Mouse (Mus musculus) cerebellum, adult 18-20 months (tissue): ENCODE results near the gene Abhd16b.

Source experiments
- DNase-seq, 2 experiments: peaks; one replicate each; pipeline ENCODE4 v3.0.0; 2021

Gene Abhd16b

DNA sequence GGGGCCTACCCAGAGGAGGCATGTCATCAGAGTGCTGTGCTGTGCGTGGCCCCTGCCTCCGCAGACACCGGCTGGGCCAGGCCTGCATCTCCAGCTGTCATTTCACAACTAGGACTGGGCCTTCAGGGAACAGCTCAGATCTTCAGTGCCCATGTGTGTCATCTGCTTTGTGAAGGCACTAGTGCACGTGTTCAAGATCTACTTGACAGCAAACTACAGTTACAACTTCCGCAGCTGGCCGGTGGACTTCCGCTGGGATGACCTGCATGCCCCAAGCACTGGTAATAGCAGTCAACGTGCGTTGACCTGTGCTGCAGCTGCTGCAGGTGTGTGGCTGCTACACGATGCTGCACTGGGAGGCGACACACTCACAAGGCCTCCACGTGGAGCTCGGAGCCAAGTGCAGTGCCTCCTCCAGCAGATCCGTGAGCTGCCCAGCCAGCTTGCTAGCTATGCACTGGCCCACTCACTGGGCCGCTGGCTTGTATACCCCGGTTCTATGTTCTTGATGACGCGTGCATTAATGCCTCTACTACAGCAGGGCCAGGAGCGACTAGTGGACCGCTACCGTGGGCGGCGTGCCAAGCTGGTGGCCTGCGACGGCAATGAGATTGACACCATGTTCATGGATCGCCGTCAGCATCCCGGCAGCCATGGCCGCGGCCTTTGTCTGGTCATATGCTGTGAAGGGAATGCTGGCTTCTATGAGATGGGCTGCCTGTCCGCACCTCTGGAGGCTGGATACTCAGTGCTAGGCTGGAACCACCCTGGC, at the start of gene Abhd16b:
Abhd16b (plus strand) TSS at position 51 of the 772 bp plus-strand sequence.
- DNase-seq, result no peak

DNA sequence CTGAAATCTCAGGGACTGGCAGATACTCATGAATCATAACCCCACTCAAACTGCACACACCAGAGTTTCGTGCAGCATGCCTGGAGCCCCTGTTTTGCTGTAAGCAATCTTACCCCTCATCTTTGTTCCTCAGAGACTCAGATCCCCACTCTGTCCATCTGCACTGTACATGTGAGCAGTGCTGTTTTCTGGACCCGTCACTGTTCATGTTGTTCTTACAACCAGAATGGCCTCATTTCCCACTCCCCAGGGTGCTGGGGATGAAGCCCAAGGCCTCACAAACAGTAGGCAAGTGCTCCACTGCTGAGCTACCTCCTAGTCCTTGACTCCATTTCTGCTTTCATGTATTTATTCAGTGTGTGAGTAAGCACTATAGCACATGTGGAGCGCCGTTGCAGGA, 40.8 kb upstream of the Abhd16b start:
- DNase-seq, result peak; percentile 66 to 78

DNA sequence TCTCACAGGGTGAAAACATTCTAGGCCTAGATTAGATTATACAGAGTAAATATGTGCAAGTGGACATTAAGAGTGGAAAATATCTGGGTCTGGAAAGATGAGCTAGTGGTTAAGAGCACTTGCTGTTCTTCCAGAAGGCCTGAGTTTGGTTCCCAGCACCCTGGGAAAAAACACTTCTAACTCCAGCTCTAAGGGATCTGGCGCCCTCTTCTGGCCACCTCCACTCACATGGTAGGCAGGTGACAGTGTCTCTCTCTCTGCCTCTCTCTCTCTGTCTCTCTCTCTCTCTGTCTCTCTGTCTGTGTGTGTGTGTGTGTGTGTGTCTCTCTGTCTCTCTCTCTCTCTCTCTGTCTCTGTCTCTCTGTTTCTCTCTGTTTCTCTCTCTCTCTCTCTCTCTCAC, 39.7 kb upstream of the Abhd16b start:
- DNase-seq, result no peak

DNA sequence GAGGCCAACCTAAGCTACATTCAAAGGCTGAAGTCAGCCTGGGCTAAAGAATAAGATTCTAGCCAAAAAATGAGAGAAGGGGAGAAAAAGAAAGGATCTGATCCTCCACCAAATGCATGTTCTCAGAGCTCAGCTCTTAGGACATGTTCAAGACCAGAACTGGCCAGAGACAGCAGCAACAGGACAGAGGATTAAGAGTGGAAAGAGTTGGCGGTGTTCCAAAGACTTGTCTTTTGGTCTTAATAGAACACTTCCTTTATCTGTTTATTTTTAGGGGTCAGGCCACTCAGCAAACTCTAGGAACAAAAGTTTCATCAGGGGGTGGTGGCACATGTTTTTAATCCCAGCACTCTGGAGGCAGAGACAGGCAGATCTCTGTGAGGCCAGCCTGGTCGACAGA, 37.1 kb upstream of the Abhd16b start:
- DNase-seq, result no peak

DNA sequence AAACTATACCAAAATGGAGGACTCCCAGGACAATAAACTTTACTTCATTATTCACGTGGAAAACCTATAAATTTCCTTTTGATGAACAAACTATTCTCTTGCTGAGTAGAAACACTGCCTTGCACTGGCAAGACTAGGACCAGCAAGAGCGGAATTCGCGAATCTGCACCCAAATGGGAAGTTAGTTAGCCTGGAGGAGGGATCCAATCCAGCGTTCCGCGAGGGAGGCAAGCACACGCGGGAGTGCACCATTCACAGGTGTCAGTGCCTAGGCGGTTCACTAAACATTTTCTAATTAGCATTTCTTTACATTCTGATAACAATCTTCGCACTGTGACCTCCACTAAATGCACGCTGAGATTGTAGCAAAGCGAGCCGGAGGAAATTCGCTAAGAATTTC, 35.2 kb upstream of the Abhd16b start:
- peak; percentile 43 for DNase-seq

DNA sequence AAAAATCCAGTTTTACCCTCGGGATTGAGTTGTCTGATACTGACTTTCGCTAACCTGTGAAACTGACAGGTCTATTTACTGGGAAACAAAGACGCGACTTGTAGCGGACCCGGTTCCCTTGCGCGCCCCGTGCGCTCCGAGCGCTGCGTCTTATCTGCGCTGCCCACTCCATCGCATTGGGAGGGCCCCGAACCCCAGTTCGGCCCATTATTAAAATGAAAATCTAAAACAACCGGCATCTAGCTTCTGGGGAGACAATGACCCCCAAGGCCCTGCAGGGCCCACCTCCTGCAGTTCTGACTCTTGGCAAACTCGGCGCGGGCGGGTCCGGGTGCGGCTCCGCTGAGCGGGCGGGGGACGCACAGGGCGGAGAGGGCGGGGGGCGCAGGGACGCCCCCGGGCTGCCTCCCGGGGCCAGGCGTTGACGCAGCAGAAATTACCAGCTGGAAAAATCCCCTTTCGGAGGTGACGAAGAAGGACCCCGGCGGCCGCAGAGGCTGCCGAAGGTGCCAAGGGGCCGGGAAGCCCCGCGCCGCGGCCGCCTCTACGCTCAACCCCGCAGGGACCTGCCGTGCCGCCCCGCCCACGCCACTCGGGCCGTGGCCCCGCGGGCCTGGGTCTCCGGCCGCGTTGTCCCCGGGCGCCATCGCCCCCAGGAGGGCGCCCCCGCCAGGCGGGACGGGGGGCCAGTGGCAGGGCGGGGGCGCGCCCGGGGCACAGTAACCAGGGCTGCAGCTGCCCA, 34.4 kb upstream of the Abhd16b start:
- peak; percentile 51 to 67 for DNase-seq

DNA sequence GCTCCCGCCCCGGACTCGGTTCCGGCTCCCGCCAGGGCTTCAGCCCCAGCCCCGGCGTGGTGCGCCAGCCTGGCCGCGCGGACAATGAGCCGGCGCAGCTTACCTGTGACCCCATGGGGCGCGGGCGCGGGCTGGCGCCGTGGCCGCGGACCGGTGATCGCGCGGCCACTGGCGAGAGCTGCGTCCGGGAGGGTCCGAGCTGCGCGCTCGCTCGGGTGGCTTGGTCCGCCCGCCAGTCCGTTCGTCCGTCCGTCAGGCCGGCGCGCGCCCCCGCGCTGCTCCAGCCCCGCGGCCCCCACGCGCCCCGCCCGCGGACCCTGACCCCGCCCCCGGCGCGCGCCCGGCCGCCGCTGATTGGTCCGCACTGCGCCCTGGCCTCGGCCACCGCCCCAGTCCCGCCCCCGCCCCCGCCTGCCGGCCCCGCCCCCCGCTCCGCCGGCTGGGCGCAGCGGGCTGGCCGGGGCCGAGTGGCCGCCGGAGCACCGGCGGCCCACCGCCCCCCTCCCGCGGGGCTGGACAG, 33.8 kb upstream of the Abhd16b start, which contains the start of gene Zbtb46:
Zbtb46 (minus strand) TSS at position 274 of the 520 bp plus-strand sequence.
- DNase-seq, result peak; percentile 86 to 96

DNA sequence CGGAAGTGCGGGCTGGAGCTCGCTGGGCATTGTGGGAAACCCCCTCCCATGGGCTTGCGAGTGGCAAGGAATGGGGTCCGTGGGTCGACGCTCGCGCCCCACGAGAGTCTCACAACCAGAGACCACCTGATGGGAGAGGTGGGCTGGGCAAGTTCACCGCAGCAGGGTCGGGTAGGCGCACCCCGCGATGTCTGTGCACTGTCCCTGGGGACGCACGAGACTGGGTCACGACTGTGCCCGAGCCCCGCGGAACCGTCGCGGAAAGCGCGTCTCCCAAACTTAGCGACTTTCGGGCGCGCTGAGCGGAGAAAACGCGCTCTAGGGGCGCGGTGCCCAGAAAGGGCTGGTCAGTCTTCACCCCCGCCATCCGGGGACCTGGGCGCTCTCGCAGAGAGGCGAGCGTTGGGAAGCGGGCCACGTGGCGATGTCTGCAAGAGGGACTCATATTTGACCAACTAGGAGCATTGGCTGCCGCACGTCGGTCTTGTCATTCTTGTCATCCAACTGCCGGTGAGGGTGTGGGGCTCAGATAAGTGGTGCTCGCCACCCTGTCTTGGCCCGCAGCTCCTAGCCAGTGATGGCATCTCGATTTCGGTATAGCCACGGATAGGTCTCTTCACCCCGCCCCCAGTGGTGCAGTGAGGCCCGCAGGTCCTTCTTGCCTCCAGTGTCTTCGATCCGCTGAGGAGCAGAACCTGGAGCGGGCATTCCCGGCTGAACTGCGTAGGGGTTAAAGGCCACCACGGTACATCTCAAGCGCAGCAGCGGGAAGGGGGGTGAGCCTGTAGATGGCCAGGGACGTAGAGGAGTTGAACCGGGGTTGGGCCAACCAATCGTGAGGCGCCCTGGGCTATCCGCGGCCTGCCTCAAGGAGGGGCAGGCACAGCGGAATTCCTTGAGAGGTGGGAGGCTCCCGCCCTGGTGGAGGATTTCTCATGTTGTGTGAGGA, 33.1 kb upstream of the Abhd16b start:
- peak; percentile 64 to 71 for DNase-seq

DNA sequence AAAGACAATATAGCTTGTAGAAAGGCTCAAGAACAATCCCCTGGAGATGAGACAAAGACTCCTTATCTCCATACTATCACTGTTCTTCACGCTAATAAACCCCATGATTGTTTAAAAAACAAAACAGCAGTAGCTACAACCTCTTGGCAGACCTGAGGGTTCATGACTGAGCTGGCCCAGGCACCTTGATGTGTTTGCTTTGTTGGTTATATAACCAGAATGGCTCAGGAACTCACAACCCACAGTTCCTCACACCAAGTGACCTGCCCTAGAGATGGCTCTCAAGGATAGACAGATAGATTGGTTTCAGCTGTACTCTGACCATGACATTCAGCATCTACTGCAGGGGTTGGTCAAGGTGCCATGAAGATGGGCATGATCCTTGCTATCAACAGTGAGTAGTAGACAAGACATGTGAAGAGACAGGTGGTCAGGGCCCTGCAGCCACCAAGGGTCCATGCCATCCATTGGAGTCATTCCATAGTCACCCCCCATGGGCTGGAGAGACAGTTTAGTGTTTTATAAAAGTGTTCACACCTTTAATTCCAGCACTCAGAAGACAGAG, 31.4 kb upstream of the Abhd16b start:
- DNase-seq, result peak in 1 of 2 experiments; percentile 42

DNA sequence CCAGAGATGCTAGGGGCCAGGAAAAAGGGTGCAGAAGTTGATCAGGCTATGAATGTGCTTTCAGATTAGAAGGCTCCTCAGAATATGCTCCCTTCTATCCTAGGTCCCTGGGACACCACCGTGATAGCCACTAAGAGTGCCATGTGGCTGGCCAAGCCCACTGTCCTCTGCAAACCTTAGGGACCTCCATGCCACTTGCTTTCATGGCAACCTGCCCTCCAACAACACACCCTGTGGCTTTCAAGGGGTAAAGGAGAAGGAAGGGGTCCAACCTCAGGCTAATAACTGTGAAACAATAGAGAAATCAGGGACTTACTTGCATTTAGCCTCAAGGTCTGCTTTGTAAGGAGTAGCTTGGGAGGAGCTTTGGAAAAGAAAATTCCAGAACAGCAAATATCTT, 30.4 kb upstream of the Abhd16b start:
- peak; percentile 39 to 51 for DNase-seq

DNA sequence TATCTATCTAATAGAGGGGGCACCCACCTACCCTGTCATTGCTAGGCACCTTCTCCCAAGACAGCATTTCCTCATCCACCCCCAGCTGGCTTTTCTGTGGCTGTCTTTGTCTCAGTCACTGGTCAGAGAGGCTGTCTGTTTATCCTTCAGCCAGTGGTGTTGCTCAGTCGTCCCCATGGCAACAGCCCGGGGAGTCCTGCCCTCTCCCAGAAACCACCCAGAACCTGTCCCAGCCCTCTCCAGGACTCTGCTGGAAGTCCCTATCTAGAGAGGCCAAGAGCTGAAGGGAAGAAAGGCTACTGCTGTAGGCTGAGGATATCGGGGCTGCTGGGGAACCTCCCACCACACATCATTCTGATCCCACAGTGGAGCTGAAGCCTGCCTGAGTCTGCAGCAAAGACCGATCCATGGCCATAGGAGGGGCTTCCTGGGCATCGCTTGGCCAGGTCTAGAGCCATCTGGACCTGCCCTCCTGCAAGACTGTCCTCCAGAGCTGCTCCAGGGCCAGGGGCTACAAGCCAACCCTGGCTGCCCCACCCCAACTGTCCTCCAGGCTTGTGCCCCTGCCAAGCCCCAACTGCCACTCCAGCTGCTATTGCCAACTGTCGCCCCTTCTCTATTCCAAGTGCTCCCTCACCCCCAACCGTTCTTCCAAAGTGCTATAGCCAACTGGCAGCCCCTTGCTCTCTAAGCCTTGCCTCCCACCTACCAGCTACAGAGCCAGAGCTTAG, 29.8 kb upstream of the Abhd16b start:
- peak; percentile 92 to 93 for DNase-seq

DNA sequence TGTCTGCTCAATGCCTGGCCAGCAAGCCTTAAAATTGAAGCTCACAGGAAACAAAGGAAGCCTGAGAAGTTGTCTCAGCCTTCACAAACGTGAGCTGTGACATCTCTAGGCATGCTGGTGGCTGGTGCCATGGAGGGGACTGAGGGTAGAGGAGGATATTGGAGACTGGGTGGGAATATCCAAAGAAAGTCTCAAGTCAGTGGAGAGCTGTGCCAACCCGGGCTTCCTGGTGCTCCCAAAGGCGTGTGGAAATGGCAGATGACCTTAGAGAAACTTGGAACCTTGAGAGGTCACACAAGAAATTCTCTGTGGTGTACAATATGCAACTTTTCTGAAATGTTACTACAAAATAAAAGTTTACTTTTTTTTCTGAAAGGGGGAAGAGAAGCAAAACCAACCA, 27.6 kb upstream of the Abhd16b start:
- no peak for DNase-seq

DNA sequence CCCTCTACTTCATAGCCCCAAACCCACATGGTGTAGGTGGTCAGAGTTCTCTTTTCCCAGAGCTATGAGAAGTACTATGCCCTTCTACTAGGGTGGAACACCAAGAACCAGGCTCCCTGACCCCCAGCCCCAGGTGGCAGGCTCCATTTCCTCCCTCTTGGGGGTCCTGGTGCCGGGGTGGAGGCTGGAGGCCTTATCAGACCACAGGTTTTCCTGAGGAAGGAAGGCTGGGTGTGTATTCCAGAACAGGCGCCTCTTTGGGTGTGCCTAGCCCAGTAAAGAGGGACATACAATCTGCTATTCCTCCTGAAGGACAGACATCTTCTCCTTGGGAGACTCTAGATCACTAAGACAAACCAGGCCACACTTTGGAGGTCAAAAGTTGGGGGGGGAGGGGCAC, 22.7 kb upstream of the Abhd16b start:
- no peak for DNase-seq

DNA sequence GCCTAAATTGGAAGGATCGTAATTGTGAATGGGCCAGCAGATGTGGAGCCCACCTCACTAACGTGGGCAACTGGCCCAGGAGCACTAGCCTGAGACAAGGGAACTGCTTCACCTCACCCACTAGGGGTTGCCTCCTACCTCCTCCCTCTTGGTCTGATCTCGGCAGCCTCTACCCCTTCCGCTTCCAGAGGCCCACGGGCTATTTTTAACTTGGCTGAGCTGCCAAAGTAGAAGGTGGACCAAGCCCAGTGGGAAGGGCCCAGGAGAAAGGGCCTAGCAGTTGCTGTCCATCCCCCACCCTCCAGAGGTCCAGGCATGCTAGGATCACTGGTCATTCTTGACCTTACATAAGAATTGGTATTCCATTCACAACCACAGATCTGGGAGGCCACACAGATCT, 21.8 kb upstream of the Abhd16b start:
- no peak for DNase-seq

DNA sequence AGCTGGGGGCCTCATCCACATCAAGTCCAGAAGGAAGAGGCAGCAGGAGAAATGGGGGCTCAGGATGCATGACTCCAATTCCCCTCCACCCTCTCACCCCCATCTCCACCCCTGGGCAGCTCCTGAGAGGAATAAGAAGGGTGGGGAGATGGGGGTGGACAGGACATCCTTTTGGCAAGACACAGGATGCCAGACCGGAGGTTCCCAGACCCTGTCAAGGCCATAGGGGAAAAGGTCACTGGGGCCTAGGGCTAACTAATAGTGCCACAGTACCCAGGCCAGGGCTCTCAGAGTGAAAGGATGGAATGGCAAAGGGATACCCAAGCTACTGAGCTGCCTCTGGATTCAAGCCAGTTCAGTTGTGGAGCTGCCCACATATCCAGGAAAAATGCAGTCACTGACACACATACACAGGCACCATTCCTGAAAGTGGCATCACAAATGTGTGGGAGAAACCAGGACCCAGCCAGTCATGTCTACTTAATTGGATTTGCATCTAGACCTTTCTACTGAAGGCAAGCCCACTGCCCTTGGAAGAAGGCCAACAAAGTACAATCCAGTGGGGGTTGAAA, 20.7 kb upstream of the Abhd16b start:
- DNase-seq, result peak in 1 of 2 experiments; percentile 8

DNA sequence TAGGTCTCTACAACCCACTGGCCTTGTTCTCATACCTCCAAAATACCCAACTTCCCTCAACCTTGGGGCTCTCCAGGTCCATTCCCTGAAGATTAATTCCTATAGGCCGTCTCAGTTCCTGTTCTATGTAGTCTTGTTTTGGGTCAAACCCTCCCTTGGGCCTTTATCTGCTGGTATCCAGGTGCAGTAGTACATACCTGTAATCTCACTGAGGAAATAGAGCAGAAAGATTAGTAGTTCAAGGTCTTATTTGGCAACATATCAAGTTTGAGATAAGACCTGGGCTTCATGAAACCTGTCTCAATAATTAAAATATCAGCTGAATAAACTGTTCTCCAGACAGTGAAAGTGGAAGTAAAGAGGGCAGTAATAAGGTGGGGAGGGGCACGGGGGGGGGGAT, 9.9 kb upstream of the Abhd16b start:
- DNase-seq, result no peak

DNA sequence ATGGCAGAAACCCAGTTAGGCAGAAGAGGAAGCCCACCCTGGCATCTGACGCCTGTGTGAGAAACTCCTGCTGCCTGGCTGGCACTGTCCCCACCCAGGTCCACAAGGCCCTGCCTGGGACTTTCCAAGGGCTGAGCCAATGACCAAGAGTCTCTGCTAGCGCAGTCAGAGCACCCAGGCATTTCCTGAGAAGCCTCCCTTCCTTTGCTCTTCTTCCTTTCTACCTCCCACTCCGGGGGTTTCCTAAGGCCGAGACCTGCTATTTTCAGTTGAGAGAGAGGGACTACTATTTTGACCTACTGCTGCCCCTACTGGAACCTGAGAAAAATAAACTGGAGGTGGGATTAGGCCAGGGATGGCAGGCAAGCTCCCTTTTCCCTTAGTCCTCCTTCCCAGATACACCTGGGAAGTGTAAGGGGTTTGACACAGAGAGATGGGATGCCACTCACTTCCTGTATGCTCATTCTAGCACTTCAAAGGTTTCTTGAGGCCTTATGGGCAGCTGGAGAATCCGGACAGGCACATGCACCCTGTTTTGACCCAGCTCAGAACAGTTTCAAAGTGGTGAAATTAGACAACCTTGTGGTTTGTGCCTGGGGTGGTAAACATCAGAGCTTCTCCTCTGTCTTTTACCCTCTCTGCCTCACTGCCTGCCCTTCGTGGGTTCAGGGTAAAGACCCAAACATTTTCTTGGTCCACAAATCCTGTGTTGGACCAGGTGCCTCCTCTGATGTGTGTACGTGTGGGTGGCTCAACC, 9.3 kb upstream of the Abhd16b start:
- peak; percentile 42 to 63 for DNase-seq

DNA sequence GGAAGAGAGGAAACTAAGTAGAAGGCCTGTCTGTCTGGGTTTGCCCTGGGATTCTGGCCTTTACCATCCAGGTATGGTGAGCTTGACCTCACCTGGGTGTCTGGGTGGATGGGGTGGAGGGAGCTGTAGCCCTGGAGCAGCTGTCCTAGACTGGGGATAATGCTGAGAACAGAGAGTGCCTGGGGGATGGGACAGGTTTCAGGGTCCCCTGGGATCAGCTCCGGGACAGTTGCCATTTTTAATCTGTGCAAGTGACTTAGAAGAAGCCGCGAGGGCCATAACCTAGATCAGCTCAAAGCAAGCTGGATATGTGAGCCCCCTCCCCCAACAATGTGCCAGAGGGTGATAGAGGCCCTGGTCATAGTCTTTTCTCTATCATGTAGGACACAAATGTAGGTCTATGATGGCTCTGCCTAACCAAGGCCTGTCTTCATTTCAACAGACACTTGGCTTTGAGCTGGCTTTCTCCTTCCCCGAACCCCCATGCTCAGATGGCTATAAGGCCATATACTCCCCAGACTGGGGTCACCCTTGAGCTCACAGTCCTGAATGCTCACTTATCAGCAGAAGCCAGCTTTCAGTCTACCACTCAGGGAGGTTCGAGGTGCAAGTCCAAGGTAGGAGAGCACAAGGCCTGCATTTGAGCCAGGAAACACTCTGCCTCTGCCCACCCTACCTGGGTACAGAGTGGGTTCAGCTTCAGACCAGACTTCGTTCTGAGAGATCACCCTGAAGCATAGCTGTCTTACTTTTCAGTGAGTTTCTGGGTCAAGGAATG, 8.4 kb upstream of the Abhd16b start:
- peak in 1 of 2 experiments; percentile 19 for DNase-seq

DNA sequence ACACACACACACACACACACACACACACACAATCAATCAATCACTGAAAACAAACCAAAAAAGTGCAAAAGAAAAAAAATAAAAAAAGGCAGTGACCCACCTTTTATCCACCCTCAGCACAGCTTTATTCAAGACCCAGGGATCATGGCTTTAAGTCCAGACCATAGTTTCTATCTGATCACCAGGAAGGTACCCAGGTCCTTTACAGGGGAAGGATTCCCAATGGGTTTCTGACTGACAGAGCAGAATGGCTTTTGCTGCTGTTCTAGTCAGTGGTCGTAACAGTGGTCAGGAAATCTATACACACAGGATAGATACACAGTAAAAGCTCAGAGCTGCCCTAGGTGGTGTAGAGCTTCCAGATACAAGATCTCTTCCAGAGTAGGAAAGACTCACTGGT, 7.3 kb upstream of the Abhd16b start:
- no peak for DNase-seq
